Mouse (Mus musculus): Measurements from ENCODE around the gene Pgghg. TPM values are rescaled to one million over a fixed set of nuclear protein-coding genes. Genes with fewer than 3 reads are reported as not detected.

Pgghg gene
- total and polyA plus RNA-seq, 3 experiments = 3.1 to 3.3 (median 3.2) TPM

GRCm38 (mm10) chr7:140942811-140943210 is 1.6 kb downstream of the Pgghg start:
- Histone ChIP-seq H3K27me3 (replicated peaks) (no peaks in the 10 kb centered on the region), H3K79me2 (replicated peaks; ENCODE audit: control insufficient read depth, extremely low read depth, insufficient read depth, poor library complexity, severe bottlenecking) (no peaks in the 10 kb centered on the region), H3K4me2 (ENCODE audit: insufficient read depth, low read depth, poor library complexity, severe bottlenecking) (no peak overlapping the region), H3K9me3 (replicated peaks; ENCODE audit: low read length) (no peaks in the 10 kb centered on the region), H3K4me1 (ENCODE audit: control insufficient read depth in 1 of 2, insufficient read depth in 2 of 2) (peaks cover 22 to 56% of the 10 kb centered on the region in 2 experiments), H3K36me3 (replicated peaks in 1 of 2; ENCODE audit: control insufficient read depth in 1 of 2, insufficient read depth in 1 of 2, low read length in 1 of 2) (peaks cover 13 to 34% of the 10 kb centered on the region in 2 experiments), H3K27ac (ENCODE audit: insufficient read depth, low read depth) (no peak overlapping the region), H3K9ac (ENCODE audit: insufficient read depth, low read depth) (no peak overlapping the region), H3K4me3 (replicated peaks in 1 of 3; ENCODE audit: low read depth in 2 of 3, low read length in 2 of 3, poor library complexity in 1 of 3) (no peak overlapping the region)
- in situ Hi-C loops (cut with MboI; ENCODE audit: low pct_ligation_motif_present, low pct_unique_long_range_greater_than_20kb, low sequenced_read_pairs) (no loop called here), dilution Hi-C loops (cut with MboI; ENCODE audit: extremely low pct_ligation_motif_present, extremely low pct_unique_long_range_greater_than_20kb, low sequenced_read_pairs) (no loop called here)
- no peak for DNase-seq (ENCODE audit: extremely low read depth)
- TF ChIP-seq JUND (conservative IDR thresholded peaks at IDR 0.05; ENCODE audit: low read depth, low read length) (no peak), MEF2A (IDR thresholded peaks at IDR 0.05; ENCODE audit: borderline replicate concordance, low read depth, low read length) (no peak), POLR2AphosphoS2 (IDR thresholded peaks at IDR 0.05; ENCODE audit: low read depth, low read length) (no peak), USF2 (conservative IDR thresholded peaks at IDR 0.05; ENCODE audit: low read depth, low read length) (no peak), BHLHE40 (IDR thresholded peaks at IDR 0.05; ENCODE audit: low read depth, low read length) (no peak), TBP (conservative IDR thresholded peaks at IDR 0.05; ENCODE audit: low read depth, low read length) (no peak), EP300 (IDR thresholded peaks at IDR 0.05; ENCODE audit: low read length) (no peak), SIN3A (IDR thresholded peaks at IDR 0.05; ENCODE audit: low read length) (no peak), KAT2A (IDR thresholded peaks at IDR 0.05; ENCODE audit: insufficient replicate concordance, low read length) (no peak), HCFC1 (IDR thresholded peaks at IDR 0.05; ENCODE audit: low read depth, low read length) (no peak), NRF1 (IDR thresholded peaks at IDR 0.05; ENCODE audit: low read depth, low read length) (no peak)

DNA sequence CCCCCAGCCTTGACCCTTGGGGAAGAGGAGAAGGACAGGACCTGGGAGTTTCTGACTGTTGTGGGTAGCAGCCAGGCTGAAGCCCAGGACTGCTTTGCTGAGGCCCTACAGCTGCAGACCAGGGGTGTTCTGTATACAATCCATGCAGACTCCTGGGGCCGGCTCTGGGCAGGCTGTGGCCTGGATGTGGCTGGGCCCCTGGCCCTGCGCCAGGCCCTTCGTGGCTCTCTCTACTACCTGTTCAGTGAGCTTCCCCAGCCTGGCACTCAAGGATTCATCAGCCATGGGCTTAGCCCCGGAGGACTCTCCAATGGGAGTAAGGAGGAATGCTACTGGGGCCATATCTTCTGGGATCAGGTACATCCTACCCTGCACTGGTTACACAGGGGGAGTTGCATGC is 2.2 kb downstream of the Pgghg start:
- in situ Hi-C loops (cut with MboI; ENCODE audit: low pct_ligation_motif_present, low pct_unique_long_range_greater_than_20kb, low sequenced_read_pairs) (no loop called here), dilution Hi-C loops (cut with MboI; ENCODE audit: extremely low pct_ligation_motif_present, extremely low pct_unique_long_range_greater_than_20kb, low sequenced_read_pairs) (no loop called here)
- Histone ChIP-seq H3K79me2 (replicated peaks; ENCODE audit: control insufficient read depth, extremely low read depth, insufficient read depth, poor library complexity, severe bottlenecking) (no peaks in the 10 kb centered on the region), H3K9ac (ENCODE audit: insufficient read depth, low read depth) (no peak overlapping the region), H3K4me2 (ENCODE audit: insufficient read depth, low read depth, poor library complexity, severe bottlenecking) (no peak overlapping the region), H3K4me1 (ENCODE audit: control insufficient read depth in 1 of 2, insufficient read depth in 2 of 2) (peaks cover 22 to 62% of the 10 kb centered on the region in 2 experiments), H3K9me3 (replicated peaks; ENCODE audit: low read length) (no peaks in the 10 kb centered on the region), H3K36me3 (replicated peaks in 1 of 2; ENCODE audit: control insufficient read depth in 1 of 2, insufficient read depth in 1 of 2, low read length in 1 of 2) (peaks cover 17 to 39% of the 10 kb centered on the region in 2 experiments), H3K27me3 (replicated peaks) (no peaks in the 10 kb centered on the region), H3K4me3 (replicated peaks in 1 of 3; ENCODE audit: low read depth in 2 of 3, low read length in 2 of 3, poor library complexity in 1 of 3) (no peak overlapping the region), H3K27ac (ENCODE audit: insufficient read depth, low read depth) (no peak overlapping the region)
- DNase-seq (ENCODE audit: extremely low read depth) = no peak
- TF ChIP-seq MAX (IDR thresholded peaks at IDR 0.05; ENCODE audit: low read length) = no peak
- TF ChIP-seq CHD2 (IDR thresholded peaks at IDR 0.05; ENCODE audit: low read length) = no peak
- TF ChIP-seq NRF1 (IDR thresholded peaks at IDR 0.05; ENCODE audit: low read depth, low read length) = no peak
- no peak for TF ChIP-seq USF2 (conservative IDR thresholded peaks at IDR 0.05; ENCODE audit: low read depth, low read length)
- TF ChIP-seq USF1 (IDR thresholded peaks at IDR 0.05; ENCODE audit: low read depth, low read length) = no peak
- TF ChIP-seq GABPA (IDR thresholded peaks at IDR 0.05; ENCODE audit: insufficient replicate concordance, low read depth, low read length) = no peak
- no peak for TF ChIP-seq ELF1 (IDR thresholded peaks at IDR 0.05; ENCODE audit: low read depth, low read length)
- TF ChIP-seq NELFE (IDR thresholded peaks at IDR 0.05; ENCODE audit: low read depth, low read length) = no peak
